Mouse (Mus musculus): ENCODE measurements around the gene Rasl12.
A peak's percentile ranks its signal among the peaks of the same experiment; 100 is the strongest.

Rasl12 gene

GRCm38 (mm10) chr9:65398279-65398678 lies at the start of gene Rasl12:
Gene Rasl12, plus strand, starts transcription at chr9:65398506.
- DNase-seq (ENCODE audit: low spot score), result peak; percentile 21

GRCm38 (mm10) chr9:65353251-65353650 lies 45.1 kb upstream of the Rasl12 start:
- DNase-seq (ENCODE audit: low spot score), result no peak

GRCm38 (mm10) chr9:65356561-65356960 lies 41.7 kb upstream of the Rasl12 start:
- no peak for DNase-seq (ENCODE audit: low spot score)

GRCm38 (mm10) chr9:65356971-65357370 lies 41.3 kb upstream of the Rasl12 start:
- no peak for DNase-seq (ENCODE audit: low spot score)

GRCm38 (mm10) chr9:65358956-65359480 lies 39.3 kb upstream of the Rasl12 start:
- DNase-seq (ENCODE audit: low spot score), result peak; percentile 62

- no peak for DNase-seq (ENCODE audit: low spot score)
Measured at GRCm38 (mm10) chr9:65360641-65361448, 37.5 kb upstream of the Rasl12 start, which contains the start of gene Ubap1l. Gene Ubap1l, plus strand, starts transcription at chr9:65361041.

- no peak for DNase-seq (ENCODE audit: low spot score)
Measured at GRCm38 (mm10) chr9:65363684-65364083, 34.6 kb upstream of the Rasl12 start.

- no peak for DNase-seq (ENCODE audit: low spot score)
Measured at GRCm38 (mm10) chr9:65365721-65366120, 32.6 kb upstream of the Rasl12 start.

GRCm38 (mm10) chr9:65371756-65372155 lies 26.6 kb upstream of the Rasl12 start:
- no peak for DNase-seq (ENCODE audit: low spot score)

GRCm38 (mm10) chr9:65372449-65372848 lies 25.9 kb upstream of the Rasl12 start:
- no peak for DNase-seq (ENCODE audit: low spot score)

- no peak for DNase-seq (ENCODE audit: low spot score)
Measured at GRCm38 (mm10) chr9:65374468-65375162, 23.7 kb upstream of the Rasl12 start.

- DNase-seq (ENCODE audit: low spot score), result no peak
Measured at GRCm38 (mm10) chr9:65375163-65375934, 23.0 kb upstream of the Rasl12 start.

- DNase-seq (ENCODE audit: low spot score), result no peak
Measured at GRCm38 (mm10) chr9:65381017-65381590, 17.2 kb upstream of the Rasl12 start.

GRCm38 (mm10) chr9:65382031-65382750 lies 16.1 kb upstream of the Rasl12 start:
- no peak for DNase-seq (ENCODE audit: low spot score)

- DNase-seq (ENCODE audit: low spot score), result no peak
Measured at GRCm38 (mm10) chr9:65382751-65383097, 15.6 kb upstream of the Rasl12 start.

GRCm38 (mm10) chr9:65384276-65384675 lies 14.0 kb upstream of the Rasl12 start:
- DNase-seq (ENCODE audit: low spot score), result no peak

- DNase-seq (ENCODE audit: low spot score), result no peak
Measured at GRCm38 (mm10) chr9:65386373-65387140, 11.7 kb upstream of the Rasl12 start.

- DNase-seq (ENCODE audit: low spot score), result no peak
Measured at GRCm38 (mm10) chr9:65390752-65391612, 7.3 kb upstream of the Rasl12 start.

- DNase-seq (ENCODE audit: low spot score), result no peak
Measured at GRCm38 (mm10) chr9:65391613-65391964, 6.7 kb upstream of the Rasl12 start, which contains the start of gene Kbtbd13. Gene Kbtbd13, minus strand, starts transcription at chr9:65391652.

Measured in c-Kit-positive CD71-positive TER-119-positive erythroid progenitor cells, embryonic 14.5 days (primary cell).